Mouse (Mus musculus) hindbrain, embryonic 12.5 days (tissue): Measurements from ENCODE around the gene Iqgap2. TPM values are rescaled to one million over a fixed set of nuclear protein-coding genes. Genes with fewer than 3 reads are reported as not detected.

Source experiments
- ATAC-seq: fragments of 200-750 bp; cut with Nextera tagmentation; 2 replicates; pipeline ENCODE4 v1.8.0; 2017; ENCODE audit warnings: moderate TSS enrichment; ENCODE audit not compliant: low FRiP score
- H3K27ac ChIP-seq: fragments of 300-500 bp; sonication (generic); 2 replicates; pipeline ENCODE4 v1.5.1; 2016; ENCODE audit warnings: mild to moderate bottlenecking
- H3K27me3 ChIP-seq: fragments of 300-500 bp; sonication (generic); 2 replicates; pipeline ENCODE4 v1.6.1; 2016; ENCODE audit warnings: mild to moderate bottlenecking
- H3K36me3 ChIP-seq: fragments of 300-500 bp; sonication (generic); 2 replicates; pipeline ENCODE4 v1.6.1; 2016; ENCODE audit warnings: mild to moderate bottlenecking
- H3K4me1 ChIP-seq: fragments of 300-500 bp; sonication (generic); 2 replicates; pipeline ENCODE4 v1.6.1; 2016
- H3K4me2 ChIP-seq: fragments of 300-500 bp; sonication (generic); replicated peaks from 2 replicates; pipeline ENCODE4 v1.6.1; 2016; ENCODE audit warnings: mild to moderate bottlenecking
- H3K4me3 ChIP-seq: fragments of 300-500 bp; sonication (generic); 2 replicates; pipeline ENCODE4 v1.5.1; 2016; ENCODE audit warnings: mild to moderate bottlenecking
- H3K9ac ChIP-seq: fragments of 300-500 bp; sonication (generic); 2 replicates; pipeline ENCODE4 v1.6.1; 2016; ENCODE audit warnings: mild to moderate bottlenecking, moderate library complexity
- H3K9me3 ChIP-seq: fragments of 300-500 bp; sonication (generic); replicated peaks from 2 replicates; pipeline ENCODE4 v1.6.1; 2016; ENCODE audit warnings: mild to moderate bottlenecking
- WGBS: fragments of 180-500 bp; shearing (Covaris S2); methylation state at CpG from one replicate; pipeline ENCODE4 v1.1.7; 2016; 5-methylcytosine and 5-hydroxymethylcytosine counted together
- polyA plus RNA-seq: library from polyadenylated mRNA; unstranded; fragments of >200 nt; fragmentation: Nextera tagmentation; extraction: Ambion mirVana; gene quantifications from 2 replicates; pipeline ENCODE4 v1.2.1, GENCODE M21; 2016

Gene Iqgap2
- polyA plus RNA-seq, 1 experiment from 2014 or later: 14.0 TPM

GRCm38 (mm10) chr13:95880633-95881032, 11.1 kb downstream of the Iqgap2 start:
- H3K4me3 ChIP-seq: no peak overlapping the region
- 73% methylated on average over 6 of the region's 6 CpGs for WGBS
- H3K27ac ChIP-seq: no peak overlapping the region
- H3K36me3 ChIP-seq: no peaks in the 10 kb centered on the region
- no peak overlapping the region for H3K9ac ChIP-seq
- H3K27me3 ChIP-seq: no peaks in the 10 kb centered on the region
- H3K4me1 ChIP-seq: peaks cover 7% of the 10 kb centered on the region
- ATAC-seq: no peak
- no peak overlapping the region for H3K4me2 ChIP-seq
- no peaks in the 10 kb centered on the region for H3K9me3 ChIP-seq

GRCm38 (mm10) chr13:95871993-95872392, 19.7 kb downstream of the Iqgap2 start:
- H3K4me2 ChIP-seq: no peak overlapping the region
- H3K9ac ChIP-seq: no peak overlapping the region
- no peak overlapping the region for H3K27ac ChIP-seq
- H3K27me3 ChIP-seq: no peaks in the 10 kb centered on the region
- ATAC-seq: no peak
- WGBS: 71% methylated on average over 4 of the region's 4 CpGs
- H3K9me3 ChIP-seq: no peaks in the 10 kb centered on the region
- H3K36me3 ChIP-seq: no peaks in the 10 kb centered on the region
- H3K4me3 ChIP-seq: no peak overlapping the region
- H3K4me1 ChIP-seq: peaks cover 34% of the 10 kb centered on the region

- H3K9ac ChIP-seq: no peak overlapping the region
- peaks cover 34% of the 10 kb centered on the region for H3K4me1 ChIP-seq
- no peak overlapping the region for H3K4me2 ChIP-seq
- 87% methylated on average over 8 of the region's 8 CpGs for WGBS
- H3K27ac ChIP-seq: 0 out of 2 replicates have a peak overlapping the region, but pooled peaks have one; percentile 17
- H3K27me3 ChIP-seq: no peaks in the 10 kb centered on the region
- ATAC-seq: no peak
- no peak overlapping the region for H3K4me3 ChIP-seq
- H3K9me3 ChIP-seq: no peaks in the 10 kb centered on the region
- H3K36me3 ChIP-seq: no peaks in the 10 kb centered on the region
Measured at GRCm38 (mm10) chr13:95870626-95871025, 21.1 kb downstream of the Iqgap2 start.

- H3K9ac ChIP-seq: no peak overlapping the region
- H3K27me3 ChIP-seq: no peaks in the 10 kb centered on the region
- H3K4me2 ChIP-seq: peak overlapping the region; percentile 34
- H3K4me3 ChIP-seq: no peak overlapping the region
- peak overlapping the region; percentile 75 for H3K27ac ChIP-seq
- ATAC-seq: peak; percentile 92
- H3K9me3 ChIP-seq: no peaks in the 10 kb centered on the region
- WGBS: 36% methylated on average over 8 of the region's 8 CpGs
- H3K4me1 ChIP-seq: peaks cover 34% of the 10 kb centered on the region
- no peaks in the 10 kb centered on the region for H3K36me3 ChIP-seq
Measured at GRCm38 (mm10) chr13:95868896-95869540, 22.7 kb downstream of the Iqgap2 start.

GRCm38 (mm10) chr13:95862201-95862600, 29.5 kb downstream of the Iqgap2 start:
- WGBS: 79% methylated on average over 8 of the region's 8 CpGs
- Histone ChIP-seq H3K9ac (no peak overlapping the region), H3K36me3 (no peaks in the 10 kb centered on the region), H3K4me2 (no peak overlapping the region), H3K4me1 (no peaks in the 10 kb centered on the region; the same call in 1 of the 2 replicates), H3K9me3 (no peaks in the 10 kb centered on the region), H3K27me3 (no peaks in the 10 kb centered on the region), H3K4me3 (no peak overlapping the region), H3K27ac (no peak overlapping the region)
- no peak for ATAC-seq

- no peaks in the 10 kb centered on the region for H3K36me3 ChIP-seq
- H3K4me1 ChIP-seq: no peaks in the 10 kb centered on the region; the same call in 1 of the 2 replicates
- no peak overlapping the region for H3K27ac ChIP-seq
- H3K9me3 ChIP-seq: no peaks in the 10 kb centered on the region
- WGBS: 75% methylated on average over 4 of the region's 4 CpGs
- no peaks in the 10 kb centered on the region for H3K27me3 ChIP-seq
- no peak overlapping the region for H3K9ac ChIP-seq
- no peak overlapping the region for H3K4me3 ChIP-seq
- no peak overlapping the region for H3K4me2 ChIP-seq
- ATAC-seq: no peak
Measured at GRCm38 (mm10) chr13:95859271-95859670, 32.5 kb downstream of the Iqgap2 start.

- Histone ChIP-seq H3K9ac (no peak overlapping the region), H3K4me1 (no peaks in the 10 kb centered on the region; the same call in 1 of the 2 replicates), H3K4me2 (no peak overlapping the region), H3K27me3 (no peaks in the 10 kb centered on the region), H3K9me3 (no peaks in the 10 kb centered on the region), H3K27ac (no peak overlapping the region), H3K36me3 (no peaks in the 10 kb centered on the region), H3K4me3 (no peak overlapping the region)
- WGBS: 86% methylated on average over 9 of the region's 9 CpGs
- no peak for ATAC-seq
Measured at GRCm38 (mm10) chr13:95858866-95859265, 32.9 kb downstream of the Iqgap2 start.

- no peak overlapping the region for H3K27ac ChIP-seq
- H3K4me1 ChIP-seq: peaks cover 4% of the 10 kb centered on the region; the same call in 1 of the 2 replicates
- H3K9ac ChIP-seq: no peak overlapping the region
- no peak overlapping the region for H3K4me2 ChIP-seq
- no peak overlapping the region for H3K4me3 ChIP-seq
- no peaks in the 10 kb centered on the region for H3K36me3 ChIP-seq
- no peak for ATAC-seq
- H3K9me3 ChIP-seq: no peaks in the 10 kb centered on the region
- WGBS: 92% methylated on average over 4 of the region's 4 CpGs
- H3K27me3 ChIP-seq: no peaks in the 10 kb centered on the region
Measured at GRCm38 (mm10) chr13:95855537-95855936, 36.2 kb downstream of the Iqgap2 start.

GRCm38 (mm10) chr13:95851611-95852010, 40.1 kb downstream of the Iqgap2 start:
- H3K36me3 ChIP-seq: no peaks in the 10 kb centered on the region
- ATAC-seq: no peak
- no peak overlapping the region for H3K9ac ChIP-seq
- H3K4me2 ChIP-seq: no peak overlapping the region
- peaks cover 8% of the 10 kb centered on the region; the same call in 1 of the 2 replicates for H3K4me1 ChIP-seq
- 24% methylated on average over 4 of the region's 4 CpGs for WGBS
- H3K27ac ChIP-seq: no peak overlapping the region; the same call in 1 of the 2 replicates
- no peak overlapping the region for H3K4me3 ChIP-seq
- H3K9me3 ChIP-seq: no peaks in the 10 kb centered on the region
- H3K27me3 ChIP-seq: no peaks in the 10 kb centered on the region

GRCm38 (mm10) chr13:95850451-95850850, 41.3 kb downstream of the Iqgap2 start:
- no peak overlapping the region for H3K4me3 ChIP-seq
- H3K27ac ChIP-seq: no peak overlapping the region
- H3K9me3 ChIP-seq: no peaks in the 10 kb centered on the region
- WGBS: 51% methylated on average over 5 of the region's 5 CpGs
- ATAC-seq: no peak
- no peak overlapping the region for H3K4me2 ChIP-seq
- H3K9ac ChIP-seq: no peak overlapping the region
- H3K27me3 ChIP-seq: no peaks in the 10 kb centered on the region
- H3K36me3 ChIP-seq: no peaks in the 10 kb centered on the region
- peaks cover 8% of the 10 kb centered on the region; the same call in 1 of the 2 replicates for H3K4me1 ChIP-seq

GRCm38 (mm10) chr13:95849501-95850007, 42.2 kb downstream of the Iqgap2 start:
- Histone ChIP-seq H3K9ac (no peak overlapping the region), H3K27ac (no peak overlapping the region), H3K9me3 (no peaks in the 10 kb centered on the region), H3K4me1 (peaks cover 8% of the 10 kb centered on the region; the same call in 1 of the 2 replicates), H3K4me3 (no peak overlapping the region), H3K27me3 (no peaks in the 10 kb centered on the region), H3K36me3 (no peaks in the 10 kb centered on the region), H3K4me2 (no peak overlapping the region)
- WGBS: 57% methylated on average over 7 of the region's 7 CpGs
- ATAC-seq: 0 out of 2 replicates have a peak, but pooled peaks have one; percentile 16

- Histone ChIP-seq H3K4me1 (peaks cover 6% of the 10 kb centered on the region; the same call in 1 of the 2 replicates), H3K36me3 (no peaks in the 10 kb centered on the region), H3K4me3 (no peak overlapping the region), H3K27me3 (no peaks in the 10 kb centered on the region), H3K9me3 (no peaks in the 10 kb centered on the region), H3K4me2 (no peak overlapping the region), H3K9ac (no peak overlapping the region), H3K27ac (no peak overlapping the region)
- WGBS: 82% methylated on average over 5 of the region's 5 CpGs
- no peak for ATAC-seq
Measured at GRCm38 (mm10) chr13:95846364-95846763, 45.4 kb downstream of the Iqgap2 start.

GRCm38 (mm10) chr13:95844950-95845349, 46.8 kb downstream of the Iqgap2 start:
- H3K4me2 ChIP-seq: no peak overlapping the region
- H3K9ac ChIP-seq: no peak overlapping the region
- 85% methylated on average over 3 of the region's 3 CpGs for WGBS
- no peak overlapping the region for H3K4me3 ChIP-seq
- no peak for ATAC-seq
- no peaks in the 10 kb centered on the region for H3K9me3 ChIP-seq
- no peaks in the 10 kb centered on the region for H3K27me3 ChIP-seq
- H3K27ac ChIP-seq: no peak overlapping the region
- peaks cover 4% of the 10 kb centered on the region; the same call in 1 of the 2 replicates for H3K4me1 ChIP-seq
- no peaks in the 10 kb centered on the region for H3K36me3 ChIP-seq
